Mouse (Mus musculus): ENCODE measurements at regions not wholly inside any gene's neighbourhood (a gene's known extent, or its start where the extent isn't known, plus 50 kb on each side); places are given as distances from the start of the nearest gene placed in this dataset.

GRCm38 (mm10) chr8:41592741-41593665 lies 176.1 kb upstream of the Frg1 start:
- TF ChIP-seq CTCF (IDR thresholded peaks at IDR 0.05) = no peak
- no peak overlapping the region for H3K27ac ChIP-seq (ENCODE audit: low read depth, low read length)
- DNase-seq (ENCODE audit: low spot score) = no peak
- no peak overlapping the region for H3K4me2 ChIP-seq (ENCODE audit: low read depth, low read length, poor library complexity, severe bottlenecking)
- WGBS = 69% methylated on average over 6 of the region's 6 CpGs
- no peak overlapping the region for H3K4me3 ChIP-seq (ENCODE audit: low read depth, low read length)
- ATAC-seq (ENCODE audit: low FRiP score) = no peak
- H3K4me1 ChIP-seq (ENCODE audit: insufficient read depth, low read length) = no peaks in the 10 kb centered on the region
- H3K27me3 ChIP-seq (ENCODE audit: insufficient read depth, low read length) = no peaks in the 10 kb centered on the region
- no peak overlapping the region for H3K9ac ChIP-seq (replicated peaks; ENCODE audit: low read length, poor library complexity, severe bottlenecking)
- no peaks in the 10 kb centered on the region for H3K36me3 ChIP-seq (ENCODE audit: insufficient read depth, low read length)
- H3K9me3 ChIP-seq (ENCODE audit: low read length) = no peaks in the 10 kb centered on the region

GRCm38 (mm10) chr8:41592174-41592573 lies 175.3 kb upstream of the Frg1 start:
- H3K9me3 ChIP-seq (ENCODE audit: low read length) = no peaks in the 10 kb centered on the region
- no peaks in the 10 kb centered on the region for H3K27me3 ChIP-seq (ENCODE audit: insufficient read depth, low read length)
- WGBS = 75% methylated on average over 9 of the region's 9 CpGs
- H3K9ac ChIP-seq (replicated peaks; ENCODE audit: low read length, poor library complexity, severe bottlenecking) = no peak overlapping the region
- no peak overlapping the region for H3K27ac ChIP-seq (ENCODE audit: low read depth, low read length)
- no peak overlapping the region for H3K4me3 ChIP-seq (ENCODE audit: low read depth, low read length)
- H3K36me3 ChIP-seq (ENCODE audit: insufficient read depth, low read length) = no peaks in the 10 kb centered on the region
- no peak overlapping the region for H3K4me2 ChIP-seq (ENCODE audit: low read depth, low read length, poor library complexity, severe bottlenecking)
- TF ChIP-seq CTCF (IDR thresholded peaks at IDR 0.05) = no peak
- no peaks in the 10 kb centered on the region for H3K4me1 ChIP-seq (ENCODE audit: insufficient read depth, low read length)
- DNase-seq (ENCODE audit: low spot score) = no peak
- ATAC-seq (ENCODE audit: low FRiP score) = no peak

GRCm38 (mm10) chr8:41588157-41588556 lies 171.3 kb upstream of the Frg1 start:
- no peak overlapping the region for H3K27ac ChIP-seq (ENCODE audit: low read depth, low read length)
- DNase-seq (ENCODE audit: low spot score) (no peak), ATAC-seq (ENCODE audit: low FRiP score) (no peak)
- no peaks in the 10 kb centered on the region for H3K36me3 ChIP-seq (ENCODE audit: insufficient read depth, low read length)
- no peak overlapping the region for H3K9ac ChIP-seq (replicated peaks; ENCODE audit: low read length, poor library complexity, severe bottlenecking)
- WGBS = 60% methylated on average over 2 of the region's 2 CpGs
- H3K27me3 ChIP-seq (ENCODE audit: insufficient read depth, low read length) = no peaks in the 10 kb centered on the region
- TF ChIP-seq CTCF (IDR thresholded peaks at IDR 0.05) = no peak
- H3K4me3 ChIP-seq (ENCODE audit: low read depth, low read length) = no peak overlapping the region
- no peaks in the 10 kb centered on the region for H3K4me1 ChIP-seq (ENCODE audit: insufficient read depth, low read length)
- no peak overlapping the region for H3K4me2 ChIP-seq (ENCODE audit: low read depth, low read length, poor library complexity, severe bottlenecking)
- H3K9me3 ChIP-seq (ENCODE audit: low read length) = no peaks in the 10 kb centered on the region

GRCm38 (mm10) chr8:41573027-41573885 lies 156.4 kb upstream of the Frg1 start:
- TF ChIP-seq CTCF (IDR thresholded peaks at IDR 0.05) = peak; percentile 95
- H3K4me3 ChIP-seq (ENCODE audit: low read depth, low read length) = no peak overlapping the region
- H3K27me3 ChIP-seq (ENCODE audit: insufficient read depth, low read length) = no peaks in the 10 kb centered on the region
- no peak overlapping the region for H3K27ac ChIP-seq (ENCODE audit: low read depth, low read length)
- DNase-seq (ENCODE audit: low spot score) = peak; percentile 91
- peak; percentile 60; the same call in 1 of the 2 replicates for ATAC-seq (ENCODE audit: low FRiP score)
- H3K9ac ChIP-seq (replicated peaks; ENCODE audit: low read length, poor library complexity, severe bottlenecking) = no peak overlapping the region
- H3K9me3 ChIP-seq (ENCODE audit: low read length) = no peaks in the 10 kb centered on the region
- H3K36me3 ChIP-seq (ENCODE audit: insufficient read depth, low read length) = no peaks in the 10 kb centered on the region
- H3K4me2 ChIP-seq (ENCODE audit: low read depth, low read length, poor library complexity, severe bottlenecking) = no peak overlapping the region
- H3K4me1 ChIP-seq (ENCODE audit: insufficient read depth, low read length) = no peaks in the 10 kb centered on the region
- WGBS = 32% methylated on average over 10 of the region's 10 CpGs

- H3K9ac ChIP-seq (replicated peaks; ENCODE audit: low read length, poor library complexity, severe bottlenecking) = no peak overlapping the region
- H3K9me3 ChIP-seq (ENCODE audit: low read length) = no peaks in the 10 kb centered on the region
- H3K27ac ChIP-seq (ENCODE audit: low read depth, low read length) = no peak overlapping the region
- TF ChIP-seq CTCF (IDR thresholded peaks at IDR 0.05) = no peak
- WGBS = 80% methylated on average over 6 of the region's 6 CpGs
- H3K4me1 ChIP-seq (ENCODE audit: insufficient read depth, low read length) = no peaks in the 10 kb centered on the region
- no peak for ATAC-seq (ENCODE audit: low FRiP score)
- no peaks in the 10 kb centered on the region for H3K36me3 ChIP-seq (ENCODE audit: insufficient read depth, low read length)
- no peak overlapping the region for H3K4me3 ChIP-seq (ENCODE audit: low read depth, low read length)
- H3K27me3 ChIP-seq (ENCODE audit: insufficient read depth, low read length) = no peaks in the 10 kb centered on the region
- H3K4me2 ChIP-seq (ENCODE audit: low read depth, low read length, poor library complexity, severe bottlenecking) = no peak overlapping the region
- no peak for DNase-seq (ENCODE audit: low spot score)
These were observed 153.7 kb upstream of the Frg1 start for GRCm38 (mm10) chr8:41570566-41570965.

GRCm38 (mm10) chr8:41561995-41562394 lies 145.1 kb upstream of the Frg1 start:
- no peak for DNase-seq (ENCODE audit: low spot score)
- WGBS = 73% methylated on average over 14 of the region's 14 CpGs

More at GRCm38 (mm10) chr8:41561995-41562394, 145.1 kb upstream of the Frg1 start:
- H3K27me3 ChIP-seq (ENCODE audit: insufficient read depth, low read length) = no peaks in the 10 kb centered on the region
- no peak for TF ChIP-seq CTCF (IDR thresholded peaks at IDR 0.05)
- no peak overlapping the region for H3K27ac ChIP-seq (ENCODE audit: low read depth, low read length)
- H3K36me3 ChIP-seq (ENCODE audit: insufficient read depth, low read length) = no peaks in the 10 kb centered on the region
- H3K4me1 ChIP-seq (ENCODE audit: insufficient read depth, low read length) = no peaks in the 10 kb centered on the region
- ATAC-seq (ENCODE audit: low FRiP score) = no peak
- no peak overlapping the region for H3K9ac ChIP-seq (replicated peaks; ENCODE audit: low read length, poor library complexity, severe bottlenecking)
- H3K4me2 ChIP-seq (ENCODE audit: low read depth, low read length, poor library complexity, severe bottlenecking) = no peak overlapping the region
- H3K4me3 ChIP-seq (ENCODE audit: low read depth, low read length) = no peak overlapping the region
- H3K9me3 ChIP-seq (ENCODE audit: low read length) = no peaks in the 10 kb centered on the region
